Mouse (Mus musculus): ENCODE measurements at regions not wholly inside any gene's neighbourhood (a gene's known extent, or its start where the extent isn't known, plus 50 kb on each side); places are given as distances from the start of the nearest gene placed in this dataset.
A peak's percentile ranks its signal among the peaks of the same experiment; 100 is the strongest.

DNA sequence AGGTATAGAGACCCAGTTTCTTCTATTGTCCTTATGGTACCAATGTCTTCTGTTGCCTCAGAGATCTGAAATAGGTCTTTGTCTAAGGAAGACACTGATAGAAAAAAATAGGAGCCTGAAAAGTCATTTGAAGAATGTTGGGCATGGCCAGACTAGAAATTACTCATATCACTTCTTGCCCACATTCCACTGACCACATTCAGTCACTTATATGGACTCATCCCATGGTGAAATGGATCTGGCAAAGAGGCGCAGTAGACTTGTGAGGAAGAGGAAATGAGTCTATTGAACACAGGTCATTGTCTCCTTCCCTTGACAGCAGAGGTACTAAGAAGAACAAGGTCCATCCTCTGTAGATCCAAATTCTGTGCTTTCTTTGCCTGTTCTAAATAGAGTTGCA is 318.9 kb upstream of the A1bg start:
- H3K27me3 ChIP-seq (ENCODE audit: low read depth, poor library complexity, severe bottlenecking) = no peaks in the 10 kb centered on the region
- H3K4me1 ChIP-seq = 0 out of 2 replicates have a peak, but pooled peaks cover 6% of the 10 kb centered on the region
- no peak overlapping the region for H3K27ac ChIP-seq (replicated peaks)
- no peak for DNase-seq (ENCODE audit: low spot score)
- WGBS = 89% methylated on average over 1 of the region's 1 CpGs
- no peaks in the 10 kb centered on the region for H3K9me3 ChIP-seq (replicated peaks)
- H3K36me3 ChIP-seq = no peaks in the 10 kb centered on the region
- H3K4me3 ChIP-seq = no peak overlapping the region

DNA sequence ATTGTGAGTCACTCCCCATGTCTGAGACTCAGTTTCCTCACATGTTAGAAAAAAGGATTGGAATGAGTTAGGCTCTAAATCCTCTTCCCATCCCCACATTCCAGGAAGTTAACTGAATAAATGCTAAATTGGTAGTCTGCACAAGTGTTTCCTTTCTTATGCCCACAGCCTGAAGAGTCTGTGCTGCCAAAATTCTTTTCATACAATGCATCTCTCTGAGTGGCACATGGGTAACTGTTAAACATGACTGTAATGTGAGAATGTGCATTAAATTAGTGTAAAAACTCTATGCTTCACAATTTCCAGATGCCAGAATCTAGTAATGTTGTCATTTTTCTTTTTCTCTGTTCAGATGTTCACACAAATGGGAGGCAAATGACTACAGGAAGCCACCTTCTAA is 317.5 kb upstream of the A1bg start:
- Histone ChIP-seq H3K9me3 (replicated peaks) (no peaks in the 10 kb centered on the region), H3K4me3 (no peak overlapping the region), H3K4me1 (0 out of 2 replicates have a peak, but pooled peaks cover 6% of the 10 kb centered on the region), H3K27me3 (ENCODE audit: low read depth, poor library complexity, severe bottlenecking) (no peaks in the 10 kb centered on the region), H3K27ac (replicated peaks) (no peak overlapping the region), H3K36me3 (no peaks in the 10 kb centered on the region)
- no peak for DNase-seq (ENCODE audit: low spot score)

- Histone ChIP-seq H3K36me3 (no peaks in the 10 kb centered on the region), H3K27ac (replicated peaks) (no peak overlapping the region), H3K27me3 (ENCODE audit: low read depth, poor library complexity, severe bottlenecking) (no peaks in the 10 kb centered on the region), H3K4me1 (0 out of 2 replicates have a peak, but pooled peaks cover 6% of the 10 kb centered on the region), H3K4me3 (no peak overlapping the region), H3K9me3 (replicated peaks) (no peaks in the 10 kb centered on the region)
- DNase-seq (ENCODE audit: low spot score) = no peak
- WGBS = 85% methylated on average over 7 of the region's 7 CpGs
These were observed 316.6 kb upstream of the A1bg start for GRCm38 (mm10) chr15:61239414-61239813.

GRCm38 (mm10) chr15:61238996-61239395 is 316.2 kb upstream of the A1bg start:
- no peak overlapping the region for H3K27ac ChIP-seq (replicated peaks)
- no peaks in the 10 kb centered on the region for H3K36me3 ChIP-seq
- no peaks in the 10 kb centered on the region for H3K9me3 ChIP-seq (replicated peaks)
- H3K4me3 ChIP-seq = no peak overlapping the region
- H3K27me3 ChIP-seq (ENCODE audit: low read depth, poor library complexity, severe bottlenecking) = no peaks in the 10 kb centered on the region
- DNase-seq (ENCODE audit: low spot score) = no peak
- H3K4me1 ChIP-seq = 0 out of 2 replicates have a peak, but pooled peaks cover 6% of the 10 kb centered on the region
- 70% methylated on average over 11 of the region's 12 CpGs for WGBS

- H3K36me3 ChIP-seq = no peaks in the 10 kb centered on the region
- H3K4me1 ChIP-seq = no peaks in the 10 kb centered on the region
- H3K9me3 ChIP-seq (replicated peaks) = no peaks in the 10 kb centered on the region
- H3K4me3 ChIP-seq = no peak overlapping the region
- no peaks in the 10 kb centered on the region for H3K27me3 ChIP-seq (ENCODE audit: low read depth, poor library complexity, severe bottlenecking)
- H3K27ac ChIP-seq (replicated peaks) = no peak overlapping the region
- DNase-seq (ENCODE audit: low spot score) = no peak
- WGBS = 86% methylated on average over 3 of the region's 3 CpGs
These were observed 306.8 kb upstream of the A1bg start for GRCm38 (mm10) chr15:61229579-61229978.

DNA sequence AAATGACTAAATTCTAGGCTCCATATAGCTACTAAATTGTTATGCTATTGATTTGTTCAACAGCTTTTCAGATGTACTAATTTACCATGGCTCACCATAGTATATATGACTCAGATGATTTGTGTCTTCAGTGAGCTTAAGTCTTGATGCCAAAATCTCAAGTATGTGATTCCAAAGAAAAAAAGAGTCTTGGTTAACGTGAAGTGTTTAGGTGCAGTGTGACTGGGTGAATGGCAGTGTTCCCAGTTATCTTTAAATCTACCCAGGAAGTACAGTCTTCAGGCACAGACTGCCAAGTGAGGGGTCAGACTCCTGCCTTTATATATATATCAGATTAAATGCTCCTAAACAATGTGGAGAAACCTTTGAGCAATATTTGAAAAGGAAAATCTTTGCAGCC is 300.1 kb upstream of the A1bg start:
- Histone ChIP-seq H3K4me1 (no peaks in the 10 kb centered on the region), H3K27ac (replicated peaks) (no peak overlapping the region), H3K36me3 (no peaks in the 10 kb centered on the region), H3K4me3 (no peak overlapping the region), H3K27me3 (ENCODE audit: low read depth, poor library complexity, severe bottlenecking) (no peaks in the 10 kb centered on the region), H3K9me3 (replicated peaks) (no peaks in the 10 kb centered on the region)
- no peak for DNase-seq (ENCODE audit: low spot score)
- WGBS = 81% methylated on average over 1 of the region's 1 CpGs

DNA sequence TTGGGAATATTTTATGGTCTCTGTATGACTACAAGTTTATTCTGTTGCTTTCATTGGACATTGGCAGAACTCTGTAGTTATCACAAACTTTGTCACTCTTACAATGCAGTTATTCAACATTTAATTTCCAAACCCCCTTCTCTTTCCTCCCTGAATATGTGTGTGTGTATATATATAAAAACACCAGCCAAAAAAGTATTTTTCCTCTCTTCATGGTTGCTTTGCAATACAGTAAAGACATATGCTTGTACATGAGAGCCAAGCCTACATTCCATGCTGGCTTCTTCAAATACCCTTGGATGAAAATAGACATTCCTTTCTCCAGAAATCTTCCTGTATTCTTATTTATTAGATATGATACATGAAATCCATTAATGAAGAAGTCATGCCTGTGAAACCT is 287.3 kb upstream of the A1bg start:
- Histone ChIP-seq H3K9me3 (replicated peaks) (no peaks in the 10 kb centered on the region), H3K27me3 (ENCODE audit: low read depth, poor library complexity, severe bottlenecking) (no peaks in the 10 kb centered on the region), H3K4me1 (no peaks in the 10 kb centered on the region), H3K36me3 (no peaks in the 10 kb centered on the region), H3K27ac (replicated peaks) (no peak overlapping the region), H3K4me3 (no peak overlapping the region)
- no peak for DNase-seq (ENCODE audit: low spot score)

GRCm38 (mm10) chr15:61189981-61190380 is 267.2 kb upstream of the A1bg start:
- Histone ChIP-seq H3K4me1 (no peaks in the 10 kb centered on the region), H3K9me3 (replicated peaks) (no peaks in the 10 kb centered on the region), H3K4me3 (no peak overlapping the region), H3K36me3 (no peaks in the 10 kb centered on the region), H3K27ac (replicated peaks) (no peak overlapping the region), H3K27me3 (ENCODE audit: low read depth, poor library complexity, severe bottlenecking) (0 out of 2 replicates have a peak, but pooled peaks cover 7% of the 10 kb centered on the region)
- no peak for DNase-seq (ENCODE audit: low spot score)
- 91% methylated on average over 1 of the region's 1 CpGs for WGBS

DNA sequence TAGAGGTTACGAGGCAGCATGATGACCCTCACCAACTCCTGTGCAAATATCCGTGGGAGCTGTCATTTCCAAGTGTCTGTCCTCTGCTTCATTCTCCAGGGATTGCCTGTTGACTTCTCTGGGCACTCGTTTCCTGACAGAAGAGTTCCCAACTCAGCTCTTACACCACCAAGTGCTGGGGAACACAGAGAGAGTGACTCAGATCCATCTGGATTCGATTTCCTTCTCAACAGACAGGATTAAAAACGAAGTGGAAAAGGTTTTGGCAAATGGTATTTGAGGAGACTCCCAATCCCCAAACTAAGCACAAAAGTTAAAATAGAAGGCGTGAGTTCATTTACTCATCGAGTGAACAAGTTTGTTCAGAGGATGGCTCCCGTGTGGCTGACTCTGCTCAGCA is 266.7 kb upstream of the A1bg start:
- WGBS = 67% methylated on average over 8 of the region's 8 CpGs
- Histone ChIP-seq H3K9me3 (replicated peaks) (no peaks in the 10 kb centered on the region), H3K27ac (replicated peaks) (no peak overlapping the region), H3K36me3 (no peaks in the 10 kb centered on the region), H3K27me3 (ENCODE audit: low read depth, poor library complexity, severe bottlenecking) (0 out of 2 replicates have a peak, but pooled peaks cover 7% of the 10 kb centered on the region), H3K4me1 (peaks cover 2% of the 10 kb centered on the region), H3K4me3 (no peak overlapping the region)
- DNase-seq (ENCODE audit: low spot score) = no peak

GRCm38 (mm10) chr15:61184597-61184963 is 261.8 kb upstream of the A1bg start:
- no peak for DNase-seq (ENCODE audit: low spot score)
- Histone ChIP-seq H3K27ac (replicated peaks) (no peak overlapping the region), H3K36me3 (no peaks in the 10 kb centered on the region), H3K27me3 (ENCODE audit: low read depth, poor library complexity, severe bottlenecking) (peaks cover 20% of the 10 kb centered on the region), H3K9me3 (replicated peaks) (no peaks in the 10 kb centered on the region), H3K4me3 (no peak overlapping the region), H3K4me1 (peaks cover 18% of the 10 kb centered on the region)
- 30% methylated on average over 2 of the region's 2 CpGs for WGBS

GRCm38 (mm10) chr15:61183751-61184596 is 261.2 kb upstream of the A1bg start:
- H3K4me1 ChIP-seq = peaks cover 18% of the 10 kb centered on the region
- 31% methylated on average over 11 of the region's 11 CpGs for whole genome bisulfite sequencing
- H3K36me3 ChIP-seq = no peaks in the 10 kb centered on the region
- H3K9me3 ChIP-seq (replicated peaks) = no peaks in the 10 kb centered on the region
- peak overlapping the region; percentile 40; the same call in 1 of the 2 replicates for H3K27ac ChIP-seq (replicated peaks)
- H3K4me3 ChIP-seq = no peak overlapping the region
- no peak for DNase-seq (ENCODE audit: low spot score)
- H3K27me3 ChIP-seq (ENCODE audit: low read depth, poor library complexity, severe bottlenecking) = peaks cover 20% of the 10 kb centered on the region

GRCm38 (mm10) chr15:61183291-61183690 is 260.5 kb upstream of the A1bg start:
- WGBS = 21% methylated on average over 5 of the region's 5 CpGs
- Histone ChIP-seq H3K27ac (replicated peaks) (no peak overlapping the region), H3K27me3 (ENCODE audit: low read depth, poor library complexity, severe bottlenecking) (peaks cover 20% of the 10 kb centered on the region), H3K4me1 (peaks cover 19% of the 10 kb centered on the region), H3K9me3 (replicated peaks) (no peaks in the 10 kb centered on the region), H3K36me3 (no peaks in the 10 kb centered on the region), H3K4me3 (no peak overlapping the region)
- DNase-seq (ENCODE audit: low spot score) = no peak

DNA sequence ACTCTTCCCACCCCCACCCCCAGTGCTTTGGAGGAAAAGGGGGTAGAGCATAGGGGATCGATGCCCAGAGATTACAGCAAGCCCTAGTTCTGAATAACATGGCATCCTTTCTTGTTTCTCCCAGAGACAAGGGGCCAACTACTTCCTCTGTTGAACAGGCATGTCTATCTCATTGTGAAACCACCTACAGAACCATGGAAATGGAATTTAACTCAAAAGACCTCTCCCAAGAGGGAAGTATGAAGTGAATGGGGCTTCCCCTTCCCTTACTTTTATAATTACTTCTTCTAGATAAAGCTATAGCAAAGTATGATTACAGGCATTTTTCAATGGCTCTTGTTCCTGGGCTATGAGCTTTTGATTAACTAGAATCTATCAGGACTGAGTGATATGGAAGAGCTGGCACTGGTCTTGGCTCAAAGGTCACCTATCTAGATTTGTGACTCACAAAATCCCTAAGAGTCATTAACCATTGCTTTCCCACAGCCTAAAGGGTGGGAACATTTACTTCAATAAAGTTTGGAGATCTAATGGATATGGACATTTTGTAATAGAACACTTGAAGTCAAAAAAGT is 246.1 kb upstream of the A1bg start:
- Histone ChIP-seq H3K36me3 (no peaks in the 10 kb centered on the region), H3K4me3 (no peak overlapping the region), H3K27ac (replicated peaks) (no peak overlapping the region), H3K4me1 (no peaks in the 10 kb centered on the region), H3K27me3 (ENCODE audit: low read depth, poor library complexity, severe bottlenecking) (no peaks in the 10 kb centered on the region), H3K9me3 (replicated peaks) (no peaks in the 10 kb centered on the region)
- DNase-seq (ENCODE audit: low spot score) = no peak
- 91% methylated on average over 1 of the region's 1 CpGs for WGBS
